Mouse (Mus musculus) MEL (cell line): Measurements from ENCODE around the gene Cend1. TPM values are rescaled to one million over a fixed set of nuclear protein-coding genes. Genes with fewer than 3 reads are reported as not detected.
A peak's percentile ranks its signal among the peaks of the same experiment; 100 is the strongest.

ENCODE experiments used
- DNase-seq: peaks from one replicate; pipeline ENCODE4 v3.0.0; 2011; ENCODE audit warnings: low read depth, low spot score
- H3K27ac ChIP-seq: 2 replicates; pipeline ENCODE4 v1.5.1; 2012; ENCODE audit warnings: low read depth, mild to moderate bottlenecking, control low read depth, low read length, moderate library complexity; ENCODE audit not compliant: control insufficient read depth
- H3K27me3 ChIP-seq, 2 experiments: fragments of 150-350 bp in 1 of 2; sonication (generic) in 1 of 2; 2 replicates each; pipeline ENCODE4 v1.6.1; 2012; ENCODE audit warnings: low read length in 2 of 2, mild to moderate bottlenecking in 2 of 2, improper control_type of control experiment in 1 of 2, moderate library complexity in 1 of 2; ENCODE audit not compliant: insufficient read depth in 2 of 2, control insufficient read depth in 1 of 2
- H3K36me3 ChIP-seq, 2 experiments: 2 replicates each; pipeline ENCODE4 v1.6.1; 2012 to 2014; ENCODE audit warnings: low read length in 2 of 2, improper control_type of control experiment in 1 of 2, inconsistent platforms in 1 of 2, mild to moderate bottlenecking in 1 of 2; ENCODE audit not compliant: insufficient read depth in 2 of 2, control insufficient read depth in 1 of 2
- H3K4me1 ChIP-seq, 2 experiments: fragments of 150-350 bp in 1 of 2; sonication (generic) in 1 of 2; 2 replicates each; pipeline ENCODE4 v1.6.1; 2012; ENCODE audit warnings: low read length in 2 of 2, improper control_type of control experiment in 1 of 2, mild to moderate bottlenecking in 1 of 2; ENCODE audit not compliant: insufficient read depth in 2 of 2, control insufficient read depth in 1 of 2
- H3K4me3 ChIP-seq, 2 experiments: fragments of 150-350 bp in 1 of 2; sonication (generic) in 1 of 2; 2 replicates each; pipeline ENCODE4 v1.5.1; 2012; ENCODE audit warnings: low read depth in 2 of 2, low read length in 2 of 2, mild to moderate bottlenecking in 2 of 2, moderate library complexity in 2 of 2, control low read depth in 1 of 2, improper control_type of control experiment in 1 of 2; ENCODE audit not compliant: control insufficient read depth in 1 of 2, insufficient read depth in 1 of 2
- H3K79me2 ChIP-seq: 2 replicates; pipeline ENCODE4 v1.6.1; 2012; ENCODE audit warnings: mild to moderate bottlenecking, low read length, moderate library complexity; ENCODE audit not compliant: control insufficient read depth, poor library complexity, insufficient read depth
- H3K9ac ChIP-seq: 2 replicates; pipeline ENCODE4 v1.6.1; 2012; ENCODE audit warnings: low read depth, mild to moderate bottlenecking, control low read depth, low read length, moderate library complexity; ENCODE audit not compliant: control insufficient read depth, poor library complexity, severe bottlenecking
- H3K9me3 ChIP-seq: fragments of 150-350 bp; sonication (generic); replicated peaks from 2 replicates; pipeline ENCODE4 v1.6.1; 2012; ENCODE audit warnings: mild to moderate bottlenecking, low read length, improper control_type of control experiment, moderate library complexity; ENCODE audit not compliant: insufficient read depth
- BHLHE40 ChIP-seq: IDR thresholded peaks from 2 replicates; pipeline ENCODE4 v1.6.1; 2012; ENCODE audit warnings: low read depth, mild to moderate bottlenecking, inconsistent platforms, low read length, improper control_type of control experiment, borderline replicate concordance
- CTCF ChIP-seq, 3 experiments: IDR thresholded peaks in 2 of 3; conservative IDR thresholded peaks in 1 of 3; 2 replicates each; pipeline ENCODE4 v1.5.1; 2011 to 2012; ENCODE audit warnings: low read length in 3 of 3, low read depth in 2 of 3, mild to moderate bottlenecking in 2 of 3, improper control_type of control experiment in 1 of 3, inconsistent platforms in 1 of 3, mixed read lengths in 1 of 3, moderate library complexity in 1 of 3; ENCODE audit not compliant: control insufficient read depth in 1 of 3, insufficient read depth in 1 of 3, poor library complexity in 1 of 3, severe bottlenecking in 1 of 3
- E2F4 ChIP-seq: IDR thresholded peaks from 2 replicates; pipeline ENCODE4 v1.6.1; 2011; ENCODE audit warnings: low read depth, low read length, improper control_type of control experiment, borderline replicate concordance
- ELF1 ChIP-seq: IDR thresholded peaks from 2 replicates; pipeline ENCODE4 v1.6.1; 2014; ENCODE audit warnings: low read depth, mild to moderate bottlenecking, inconsistent platforms, low read length, improper control_type of control experiment, moderate library complexity
- HCFC1 ChIP-seq: IDR thresholded peaks from 2 replicates; pipeline ENCODE4 v1.6.1; 2012; ENCODE audit warnings: low read depth, mild to moderate bottlenecking, inconsistent platforms, low read length, improper control_type of control experiment, moderate library complexity
- JUND ChIP-seq: IDR thresholded peaks from 2 replicates; pipeline ENCODE4 v1.6.1; 2011; ENCODE audit warnings: low read depth, mild to moderate bottlenecking, improper control_type of control experiment, low read length
- MAX ChIP-seq: IDR thresholded peaks from 2 replicates; pipeline ENCODE4 v1.6.1; 2011; ENCODE audit warnings: low read length, improper control_type of control experiment
- MAZ ChIP-seq: IDR thresholded peaks from 2 replicates; pipeline ENCODE4 v1.6.1; 2012; ENCODE audit warnings: low read depth, mild to moderate bottlenecking, inconsistent platforms, low read length, improper control_type of control experiment
- MXI1 ChIP-seq: IDR thresholded peaks from 2 replicates; pipeline ENCODE4 v1.6.1; 2011; ENCODE audit warnings: mild to moderate bottlenecking, low read depth, low read length, improper control_type of control experiment
- MYC ChIP-seq: IDR thresholded peaks from 2 replicates; pipeline ENCODE4 v1.6.1; 2011; ENCODE audit warnings: low read depth, mild to moderate bottlenecking, low read length, improper control_type of control experiment, moderate library complexity
- NELFE ChIP-seq: IDR thresholded peaks from 2 replicates; pipeline ENCODE4 v1.6.1; 2011; ENCODE audit warnings: low read depth, low read length, improper control_type of control experiment
- POLR2A ChIP-seq, 2 experiments: IDR thresholded peaks; 2 replicates each; pipeline ENCODE4 v1.6.1; 2011 to 2012; ENCODE audit warnings: low read length in 2 of 2, mild to moderate bottlenecking in 2 of 2, control low read depth in 1 of 2, improper control_type of control experiment in 1 of 2, low read depth in 1 of 2, moderate library complexity in 1 of 2; ENCODE audit not compliant: control insufficient read depth in 1 of 2, insufficient read depth in 1 of 2, poor library complexity in 1 of 2
- POLR2AphosphoS2 ChIP-seq: IDR thresholded peaks from 2 replicates; pipeline ENCODE4 v1.6.1; 2011; ENCODE audit warnings: low read length, improper control_type of control experiment
- RAD21 ChIP-seq: IDR thresholded peaks from 2 replicates; pipeline ENCODE4 v1.6.1; 2011; ENCODE audit warnings: mild to moderate bottlenecking, low read depth, low read length, improper control_type of control experiment
- SMC3 ChIP-seq: IDR thresholded peaks from 2 replicates; pipeline ENCODE4 v1.6.1; 2011; ENCODE audit warnings: low read depth, low read length, improper control_type of control experiment
- TAL1 ChIP-seq: IDR thresholded peaks from 2 replicates; pipeline ENCODE4 v1.6.1; 2012; ENCODE audit warnings: mild to moderate bottlenecking, inconsistent platforms, low read length, moderate library complexity, mixed read lengths
- TBP ChIP-seq: IDR thresholded peaks from 2 replicates; pipeline ENCODE4 v1.8.0; 2011; ENCODE audit warnings: low read depth, low read length, improper control_type of control experiment
- ZNF384 ChIP-seq: IDR thresholded peaks from 2 replicates; pipeline ENCODE4 v1.6.1; 2012; ENCODE audit warnings: low read depth, mild to moderate bottlenecking, inconsistent platforms, low read length, improper control_type of control experiment
- polyA plus RNA-seq, 2 experiments: library from polyadenylated mRNA; stranded (reverse) in 1 of 2; unstranded in 1 of 2; fragments of >175 nt in 1 of 2; fragments of >200 nt in 1 of 2; gene quantifications; 2 replicates each; pipeline versions ENCODE4 v1.2.1 to v1.2.4; 2012; ENCODE audit warnings: low replicate concordance in 2 of 2, low read depth in 1 of 2; ENCODE audit not compliant: insufficient read length in 2 of 2, insufficient read depth in 1 of 2, missing spikeins in 1 of 2
- total RNA-seq: library from RNA; depleted of rRNA; stranded (reverse); fragments of 300-350 nt; gene quantifications from 2 replicates; pipeline ENCODE4 v1.2.3, GENCODE M21; 2012

The Cend1 gene
- total and polyA plus RNA-seq, 3 experiments: not detected

DNA sequence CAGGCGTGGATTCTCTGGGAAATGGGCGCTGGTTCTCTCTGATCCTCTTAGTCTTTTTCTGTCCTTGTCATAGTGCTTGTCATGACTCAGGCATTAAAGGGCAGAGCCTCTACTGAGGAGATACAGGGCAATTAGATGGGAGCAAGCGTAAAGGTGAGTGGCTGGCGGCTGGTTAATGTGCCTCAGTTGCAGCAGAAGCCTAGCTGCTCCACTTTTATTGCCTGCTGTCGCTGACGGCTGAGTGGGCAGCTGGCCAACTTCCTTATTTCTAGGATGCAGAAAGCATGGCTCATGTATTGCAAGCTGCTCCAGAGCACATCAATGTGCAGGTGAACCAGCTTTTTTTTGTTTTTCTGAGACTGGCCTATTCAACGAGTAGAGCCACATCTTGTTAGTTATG is 10.3 kb downstream of the Cend1 start:
- peaks cover 0 to 11% of the 10 kb centered on the region in 2 experiments; a peak in 2 of 4 replicates for H3K36me3 ChIP-seq
- H3K79me2 ChIP-seq: no peaks in the 10 kb centered on the region; the same call in 1 of the 2 replicates
- no peaks in the 10 kb centered on the region for H3K9me3 ChIP-seq
- H3K4me1 ChIP-seq: peaks cover 5 to 15% of the 10 kb centered on the region in 2 experiments; a peak in 3 of 4 replicates
- TF ChIP-seq ELF1 (peak; percentile 28; the same call in 1 of the 2 replicates), MYC (0 out of 2 replicates have a peak, but pooled peaks have one; percentile 30), MXI1 (peak; percentile 46; the same call in 1 of the 2 replicates), TAL1 (0 out of 2 replicates have a peak, but pooled peaks have one; percentile 4), HCFC1 (no peak)
- DNase-seq: peak; percentile 93
- no peaks in the 10 kb centered on the region; a peak in 1 of 4 replicates for H3K27me3 ChIP-seq
- no peak overlapping the region for H3K27ac ChIP-seq
- peak overlapping the region; percentile 7 to 33 for H3K4me3 ChIP-seq
- peak overlapping the region; percentile 47 for H3K9ac ChIP-seq

DNA sequence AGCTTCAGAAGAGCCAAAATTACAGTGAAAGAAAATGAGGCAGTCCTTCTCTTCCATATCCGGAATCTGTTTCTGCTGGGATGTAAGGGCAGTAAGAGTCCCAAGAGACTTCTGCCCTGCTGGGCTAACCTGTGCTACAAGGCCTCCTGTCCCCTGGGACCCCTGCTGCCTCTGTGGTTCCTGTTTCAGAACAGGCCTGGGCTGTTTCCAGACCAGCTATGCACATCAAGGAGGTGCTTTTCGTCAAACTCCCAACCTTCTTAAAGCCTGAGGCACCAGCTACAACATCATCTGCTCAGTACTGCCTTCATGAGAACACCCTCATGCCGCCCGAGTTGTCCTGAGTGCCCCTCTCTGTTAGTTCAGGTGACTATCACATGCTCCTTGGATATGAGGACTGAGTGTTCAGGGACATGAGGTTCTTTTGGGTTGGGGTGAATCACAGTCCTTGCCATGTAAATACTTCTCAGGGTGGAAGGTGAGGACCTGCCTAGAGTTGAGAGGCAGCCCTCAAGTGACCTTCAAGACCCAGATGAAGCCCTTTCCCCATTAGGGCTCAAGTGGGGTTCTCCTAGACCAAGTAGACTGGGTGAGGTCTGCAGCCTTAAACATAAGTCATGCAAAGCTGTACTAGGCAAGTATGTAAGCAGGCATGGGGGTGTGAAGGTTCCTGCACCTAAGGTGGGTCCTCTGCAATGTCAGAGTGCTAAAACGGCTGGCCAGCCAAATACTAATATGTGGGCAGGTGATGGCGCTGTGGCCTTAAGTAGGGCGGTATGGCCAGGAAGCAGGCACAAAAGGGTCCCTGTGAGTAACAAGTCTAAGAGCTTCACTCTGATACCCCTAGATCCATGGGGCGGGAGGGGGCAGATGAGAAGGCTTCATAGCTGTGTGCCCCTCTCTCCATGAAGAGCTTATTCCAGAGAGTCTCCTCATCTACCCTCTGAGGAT is 11.3 kb downstream of the Cend1 start:
- TF ChIP-seq CTCF (IDR thresholded peaks at IDR 0.05 in 2 of 3, conservative IDR thresholded peaks at IDR 0.05 in 1 of 3; ENCODE audit: control insufficient read depth in 1 of 3, insufficient read depth in 1 of 3, low read depth in 2 of 3, low read length in 3 of 3, poor library complexity in 1 of 3, severe bottlenecking in 1 of 3) (peak in 2 of 3 experiments; percentile 26 to 27; a peak in 2 of 6 replicates), SMC3 (peak; percentile 23; the same call in 1 of the 2 replicates), TBP (no peak), RAD21 (peak; percentile 27)
- no peaks in the 10 kb centered on the region for H3K9me3 ChIP-seq
- peak overlapping the region in 1 of 2 experiments; percentile 33; a peak in 3 of 4 replicates for H3K4me3 ChIP-seq
- DNase-seq: no peak
- H3K27ac ChIP-seq: no peak overlapping the region
- H3K79me2 ChIP-seq: peaks cover 4% of the 10 kb centered on the region; the same call in 1 of the 2 replicates
- H3K9ac ChIP-seq: peak overlapping the region; percentile 47; the same call in 1 of the 2 replicates
- peaks cover 5 to 18% of the 10 kb centered on the region in 2 experiments; a peak in 3 of 4 replicates for H3K4me1 ChIP-seq
- peaks cover 0 to 13% of the 10 kb centered on the region in 2 experiments; a peak in 2 of 4 replicates for H3K36me3 ChIP-seq
- H3K27me3 ChIP-seq: no peaks in the 10 kb centered on the region

DNA sequence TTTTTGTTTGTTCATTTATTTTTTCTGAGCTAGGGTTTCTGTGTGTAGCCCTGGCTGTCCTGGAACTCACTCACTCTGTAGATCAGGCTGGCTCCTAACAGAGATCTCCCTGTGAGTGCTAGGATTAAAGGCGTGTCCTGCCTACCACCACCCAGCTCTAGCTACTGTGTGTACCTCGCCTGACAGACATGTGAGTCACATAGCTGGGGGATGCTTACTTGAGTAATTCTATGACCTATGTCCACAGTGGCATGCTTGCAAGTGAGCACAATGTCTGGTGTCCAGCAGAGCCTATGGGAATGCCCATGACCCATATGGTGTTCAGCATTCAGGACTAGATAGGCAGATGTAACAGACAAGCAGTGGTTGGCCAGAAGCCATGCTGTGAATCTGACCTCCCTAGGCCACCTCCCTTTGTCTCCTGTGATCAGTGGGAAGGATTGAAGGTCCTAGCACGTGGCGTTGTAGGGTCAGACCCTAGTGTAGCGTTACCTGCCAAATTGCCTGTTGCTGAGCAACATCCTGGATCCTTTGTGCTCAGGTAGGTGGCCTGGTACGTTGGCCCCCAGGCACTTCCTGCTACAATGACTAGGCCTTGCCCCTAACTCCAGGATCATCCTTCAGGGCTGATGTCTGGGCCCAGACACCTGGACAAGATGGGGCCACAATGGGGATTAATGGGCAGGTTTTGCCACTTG is 13.0 kb downstream of the Cend1 start:
- H3K9me3 ChIP-seq: no peaks in the 10 kb centered on the region

More for the DNA sequence above, 13.0 kb downstream of the Cend1 start:
- H3K4me3 ChIP-seq: no peak overlapping the region
- H3K27ac ChIP-seq: no peak overlapping the region
- TF ChIP-seq BHLHE40 (no peak), NELFE (no peak), POLR2A (IDR thresholded peaks at IDR 0.05; ENCODE audit: control insufficient read depth in 1 of 2, insufficient read depth in 1 of 2, low read depth in 1 of 2, low read length in 2 of 2, poor library complexity in 1 of 2) (no peak), ZNF384 (no peak), MYC (no peak), MAZ (no peak), JUND (no peak), E2F4 (no peak), MAX (no peak), POLR2AphosphoS2 (no peak), MXI1 (no peak)
- DNase-seq: no peak
- no peak overlapping the region for H3K9ac ChIP-seq
- H3K79me2 ChIP-seq: peaks cover 4% of the 10 kb centered on the region; the same call in 1 of the 2 replicates
- peaks cover 6 to 21% of the 10 kb centered on the region in 2 experiments for H3K4me1 ChIP-seq
- peaks cover 0 to 13% of the 10 kb centered on the region in 2 experiments; a peak in 2 of 4 replicates for H3K36me3 ChIP-seq
- H3K27me3 ChIP-seq: no peaks in the 10 kb centered on the region
